8 mouse cellular contexts compared by ENCODE assay signal in the genomic region with DNA sequence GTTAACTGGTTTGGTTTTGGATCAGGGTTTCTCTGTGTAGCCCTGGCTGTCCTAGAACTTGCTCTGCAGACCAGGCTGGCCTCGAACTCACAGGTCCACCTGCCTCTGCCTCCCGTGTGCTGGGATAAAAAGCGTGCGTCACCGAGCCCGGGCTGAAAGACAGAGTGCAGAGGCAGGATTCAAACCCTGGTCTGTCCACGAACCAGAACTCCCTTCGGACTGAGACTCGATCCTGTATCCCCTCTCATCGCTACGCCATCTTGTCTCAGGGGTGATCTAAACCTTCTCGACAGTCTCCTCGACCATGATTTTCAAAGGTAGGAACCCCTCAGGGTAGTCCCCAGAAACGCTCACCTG. TPM values are rescaled to one million over a fixed set of nuclear protein-coding genes. Genes with fewer than 3 reads are reported as not detected.
DNase-seq lines count a peak whose midpoint lies in the region; ATAC-seq and TF ChIP-seq lines count a peak whose summit lies in the region.

No protein-coding gene starts in this region.

- WGBS in liver, adult 2 months: under 1% methylated on average over 14 of the region's 14 CpGs
- WGBS in embryonic facial prominence, embryonic 15.5 days: 1% methylated on average over 14 of the region's 14 CpGs
- 2% methylated on average over 14 of the region's 14 CpGs for WGBS in limb, embryonic 10.5 days
- WGBS in neural tube, embryonic 13.5 days: 1% methylated on average over 14 of the region's 14 CpGs

- 0 out of 2 replicates have a peak, but pooled peaks cover 1% of the 10 kb centered on the region for H3K4me1 ChIP-seq in liver, adult 2 months (ENCODE audit: control insufficient read depth, insufficient read depth, low read length)
- H3K4me1 ChIP-seq in embryonic facial prominence, embryonic 15.5 days: peaks cover 16% of the 10 kb centered on the region
- peaks cover 21% of the 10 kb centered on the region for H3K4me1 ChIP-seq in limb, embryonic 10.5 days
- peaks cover 16% of the 10 kb centered on the region for H3K4me1 ChIP-seq in neural tube, embryonic 13.5 days (replicated peaks)

- peak overlapping the region; percentile 75 for H3K9ac ChIP-seq in liver, adult 2 months (ENCODE audit: low read depth, low read length)
- H3K9ac ChIP-seq in embryonic facial prominence, embryonic 15.5 days: peak overlapping the region; percentile 35; the same call in 1 of the 2 replicates
- peak overlapping the region; percentile 69 for H3K9ac ChIP-seq in neural tube, embryonic 13.5 days

- H3K79me2 ChIP-seq in liver, adult 2 months (ENCODE audit: control insufficient read depth, insufficient read depth, low read length): no peaks in the 10 kb centered on the region

- H3K9me3 ChIP-seq in embryonic facial prominence, embryonic 15.5 days (replicated peaks): no peaks in the 10 kb centered on the region
- no peaks in the 10 kb centered on the region for H3K9me3 ChIP-seq in limb, embryonic 10.5 days (replicated peaks)
- H3K9me3 ChIP-seq in neural tube, embryonic 13.5 days: no peaks in the 10 kb centered on the region

- H3K27me3 ChIP-seq in liver, adult 2 months (ENCODE audit: control insufficient read depth, insufficient read depth, low read length): no peaks in the 10 kb centered on the region
- H3K27me3 ChIP-seq in embryonic facial prominence, embryonic 15.5 days: no peaks in the 10 kb centered on the region
- no peaks in the 10 kb centered on the region for H3K27me3 ChIP-seq in limb, embryonic 10.5 days (ENCODE audit: low read depth, poor library complexity, severe bottlenecking)
- H3K27me3 ChIP-seq in neural tube, embryonic 13.5 days: no peaks in the 10 kb centered on the region

- no peak for ATAC-seq in embryonic facial prominence, embryonic 15.5 days (ENCODE audit: insufficient number of reproducible peaks, low FRiP score, low TSS enrichment, low read depth)
- no peak for ATAC-seq in neural tube, embryonic 13.5 days (ENCODE audit: low read depth)

- DNase-seq in liver, adult 2 months (ENCODE audit: extremely low read depth, low read depth, low spot score): no peak
- no peak for DNase-seq in liver
- no peak for DNase-seq in limb, embryonic 10.5 days (ENCODE audit: low spot score)
- no peak for DNase-seq in right cerebral cortex, adult 2 months (ENCODE audit: low spot score in 2 of 2)
- DNase-seq in gastrocnemius, postnatal 14 days: no peak
- DNase-seq in left cerebral cortex, postnatal 4 days: no peak

- H3K27ac ChIP-seq in liver, adult 2 months (replicated peaks; ENCODE audit: insufficient read depth, low read depth, low read length): peak overlapping the region; percentile 89
- H3K27ac ChIP-seq in embryonic facial prominence, embryonic 15.5 days (replicated peaks): no peak overlapping the region; the same call in 1 of the 2 replicates
- H3K27ac ChIP-seq in limb, embryonic 10.5 days: peak overlapping the region; percentile 81
- H3K27ac ChIP-seq in neural tube, embryonic 13.5 days (replicated peaks): peak overlapping the region; percentile 74

- H3K4me3 ChIP-seq in liver, adult 2 months (ENCODE audit: insufficient read depth, low read depth, low read length): peak overlapping the region; percentile 58
- peak overlapping the region; percentile 68 for H3K4me3 ChIP-seq in embryonic facial prominence, embryonic 15.5 days (replicated peaks)
- H3K4me3 ChIP-seq in limb, embryonic 10.5 days: peak overlapping the region; percentile 84
- H3K4me3 ChIP-seq in neural tube, embryonic 13.5 days: peak overlapping the region; percentile 59

- no peak for TF ChIP-seq CTCF in liver, adult 2 months (IDR thresholded peaks at IDR 0.05; ENCODE audit: low read depth, low read length)

- no peak for TF ChIP-seq POLR2A in liver, adult 2 months (IDR thresholded peaks at IDR 0.05; ENCODE audit: extremely low read depth, insufficient read depth, low read length)

- peak overlapping the region; percentile 89 for H3K4me2 ChIP-seq in embryonic facial prominence, embryonic 15.5 days (replicated peaks)
- H3K4me2 ChIP-seq in neural tube, embryonic 13.5 days: peak overlapping the region; percentile 94

- intact Hi-C loops in gastrocnemius, postnatal 14 days (cut with DNase I; ENCODE audit: low total_unique reads): no loop called here
- intact Hi-C loops in left cerebral cortex, postnatal 4 days (cut with DNase I): loop anchor here (10.0 kb wide), 1 partner anchor 180 kb away; no protein-coding TSS in a partner anchor

- H3K36me3 ChIP-seq in liver, adult 2 months (ENCODE audit: control insufficient read depth, insufficient read depth, low read length): no peaks in the 10 kb centered on the region
- no peaks in the 10 kb centered on the region for H3K36me3 ChIP-seq in embryonic facial prominence, embryonic 15.5 days
- H3K36me3 ChIP-seq in limb, embryonic 10.5 days: peaks cover 8% of the 10 kb centered on the region; the same call in 1 of the 2 replicates
- H3K36me3 ChIP-seq in neural tube, embryonic 13.5 days: no peaks in the 10 kb centered on the region

RNA-seq across cellular contexts. Expression of a gene that starts 0.3 kb away (rescaled TPM):
- 1.8 and 2.0 TPM in 2 replicates for total RNA-seq in liver, adult 2 months (2014; rRNA removed)
- polyA plus RNA-seq in liver, adult 2 months (2012; rRNA removed): 4.0 and 4.3 TPM in 2 replicates
- polyA plus RNA-seq in embryonic facial prominence, embryonic 15.5 days (2015; fragmentation: Nextera tagmentation; extraction: Ambion mirVana): 0.45 and 0.60 TPM in 2 replicates
- polyA plus RNA-seq in limb, embryonic 10.5 days (2016; fragmentation: Nextera tagmentation; extraction: Ambion mirVana): 0.58 and 0.70 TPM in 2 replicates
- polyA plus RNA-seq in neural tube, embryonic 13.5 days (2015; fragmentation: Nextera tagmentation; extraction: Ambion mirVana): 0.62 and 0.77 TPM in 2 replicates
- under 1 TPM; 0.11 to 0.14 TPM for total RNA-seq in gastrocnemius, postnatal 14 days (2021)
- under 1 TPM; 0.20 to 0.26 TPM for total RNA-seq in left cerebral cortex, postnatal 4 days (2021)

RNA-seq across cellular contexts. Expression of a gene that starts 0.6 kb away (rescaled TPM):
- 0.37 and 1.1 TPM in 2 replicates for total RNA-seq in liver, adult 2 months (2014; rRNA removed)
- polyA plus RNA-seq in liver, adult 2 months (2012; rRNA removed): 0.86 and 1.4 TPM in 2 replicates
- 56.8 and 57.2 TPM in 2 replicates for polyA plus RNA-seq in embryonic facial prominence, embryonic 15.5 days (2015; fragmentation: Nextera tagmentation; extraction: Ambion mirVana)
- polyA plus RNA-seq in limb, embryonic 10.5 days (2016; fragmentation: Nextera tagmentation; extraction: Ambion mirVana): 94.6 and 101 TPM in 2 replicates
- 12.7 and 14.6 TPM in 2 replicates for polyA plus RNA-seq in neural tube, embryonic 13.5 days (2015; fragmentation: Nextera tagmentation; extraction: Ambion mirVana)
- total RNA-seq in gastrocnemius, postnatal 14 days (2021): 1 to 10 TPM; 2.0 to 3.1 TPM
- 1 to 10 TPM; 2.5 to 2.7 TPM for total RNA-seq in left cerebral cortex, postnatal 4 days (2021)

RNA-seq across cellular contexts. Expression of a gene that starts 18.1 kb away (rescaled TPM):
- 23.0 and 24.9 TPM in 2 replicates for total RNA-seq in liver, adult 2 months (2014; rRNA removed)
- polyA plus RNA-seq in liver, adult 2 months (2012; rRNA removed): 47.8 and 56.5 TPM in 2 replicates
- 199 and 217 TPM in 2 replicates for polyA plus RNA-seq in embryonic facial prominence, embryonic 15.5 days (2015; fragmentation: Nextera tagmentation; extraction: Ambion mirVana)
- 136 and 158 TPM in 2 replicates for polyA plus RNA-seq in limb, embryonic 10.5 days (2016; fragmentation: Nextera tagmentation; extraction: Ambion mirVana)
- 203 and 207 TPM in 2 replicates for polyA plus RNA-seq in neural tube, embryonic 13.5 days (2015; fragmentation: Nextera tagmentation; extraction: Ambion mirVana)
- total RNA-seq in gastrocnemius, postnatal 14 days (2021): 100 to 1,000 TPM; 319 to 324 TPM
- 100 to 1,000 TPM; 199 to 209 TPM for total RNA-seq in left cerebral cortex, postnatal 4 days (2021)

RNA-seq across cellular contexts. Expression of a gene that starts 42.7 kb away (rescaled TPM):
- 4.0 and 7.2 TPM in 2 replicates for total RNA-seq in liver, adult 2 months (2014; rRNA removed)
- 11.9 and 12.2 TPM in 2 replicates for polyA plus RNA-seq in liver, adult 2 months (2012; rRNA removed)
- 10.3 and 13.2 TPM in 2 replicates for polyA plus RNA-seq in embryonic facial prominence, embryonic 15.5 days (2015; fragmentation: Nextera tagmentation; extraction: Ambion mirVana)
- polyA plus RNA-seq in limb, embryonic 10.5 days (2016; fragmentation: Nextera tagmentation; extraction: Ambion mirVana): 10.3 and 12.5 TPM in 2 replicates
- 8.0 and 8.3 TPM in 2 replicates for polyA plus RNA-seq in neural tube, embryonic 13.5 days (2015; fragmentation: Nextera tagmentation; extraction: Ambion mirVana)
- 10 to 100 TPM; 17.8 to 22.1 TPM for total RNA-seq in gastrocnemius, postnatal 14 days (2021)
- 10 to 100 TPM; 82.8 to 83.9 TPM for total RNA-seq in left cerebral cortex, postnatal 4 days (2021)

RNA-seq across cellular contexts. Expression of a gene that starts 46.6 kb away (rescaled TPM):
- total RNA-seq in liver, adult 2 months (2014; rRNA removed): 0.20 and 0.46 TPM in 2 replicates
- polyA plus RNA-seq in liver, adult 2 months (2012; rRNA removed): 0.11 and 0.26 TPM in 2 replicates
- 1.2 and 1.8 TPM in 2 replicates for polyA plus RNA-seq in embryonic facial prominence, embryonic 15.5 days (2015; fragmentation: Nextera tagmentation; extraction: Ambion mirVana)
- 0.28 and 0.73 TPM in 2 replicates for polyA plus RNA-seq in limb, embryonic 10.5 days (2016; fragmentation: Nextera tagmentation; extraction: Ambion mirVana)
- polyA plus RNA-seq in neural tube, embryonic 13.5 days (2015; fragmentation: Nextera tagmentation; extraction: Ambion mirVana): 0.62 and 0.87 TPM in 2 replicates
- not detected for total RNA-seq in gastrocnemius, postnatal 14 days (2021)
- 1 to 10 TPM in 1 of 2 experiments, under 1 TPM in 1; 0.46 to 1.1 TPM for total RNA-seq in left cerebral cortex, postnatal 4 days (2021)
